Mouse (Mus musculus) left cerebral cortex, adult 18-20 months (tissue): ENCODE measurements at regions not wholly inside any gene's neighbourhood (a gene's known extent, or its start where the extent isn't known, plus 50 kb on each side); places are given as distances from the start of the nearest gene placed in this dataset.

Source experiments
- DNase-seq, 2 experiments: peaks; one replicate each; pipeline ENCODE4 v3.0.0; 2021 to 2022; ENCODE audit warnings: low spot score in 2 of 2, mixed read lengths in 1 of 2

DNA sequence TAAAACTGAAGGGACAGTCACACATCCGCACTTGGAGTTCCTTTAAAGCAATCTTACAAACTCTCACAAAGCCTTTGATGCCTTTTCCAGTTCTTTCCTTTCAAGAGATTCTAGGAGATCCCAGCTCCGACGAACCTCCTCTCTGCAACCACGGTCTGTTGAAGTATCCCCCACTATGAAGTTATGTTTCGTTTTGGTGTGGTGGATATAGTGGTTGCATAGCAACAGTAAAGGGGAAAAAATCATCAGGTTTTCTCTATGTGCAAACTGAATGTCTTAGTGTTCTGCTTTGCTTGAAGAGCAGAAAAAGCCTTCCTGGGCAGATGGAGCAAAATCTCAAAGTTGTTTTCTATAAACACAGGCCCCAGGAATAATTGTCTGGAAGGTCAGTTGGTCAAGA is 147.4 kb upstream of the Dlgap1 start:
- peak in 1 of 2 experiments; percentile 6 for DNase-seq

DNA sequence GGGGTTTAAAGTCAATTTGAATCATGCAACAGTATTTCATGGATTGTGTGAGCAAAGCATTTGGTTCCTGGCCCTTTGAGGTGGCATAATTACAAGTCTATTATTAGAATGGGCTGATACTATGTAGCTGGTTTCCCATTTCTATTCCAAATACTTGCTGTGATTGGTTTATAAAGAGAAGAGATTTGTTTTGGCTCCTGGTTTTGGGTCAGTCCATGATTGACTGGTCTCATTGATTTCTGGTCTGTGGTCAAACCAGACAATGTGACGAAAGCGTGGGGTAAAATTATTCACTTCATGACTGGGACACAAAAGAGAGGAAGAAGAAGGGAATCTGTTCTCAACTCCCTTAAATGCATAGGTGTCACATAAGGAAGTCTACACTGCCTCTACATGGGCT is 147.0 kb upstream of the Dlgap1 start:
- DNase-seq = no peak

DNA sequence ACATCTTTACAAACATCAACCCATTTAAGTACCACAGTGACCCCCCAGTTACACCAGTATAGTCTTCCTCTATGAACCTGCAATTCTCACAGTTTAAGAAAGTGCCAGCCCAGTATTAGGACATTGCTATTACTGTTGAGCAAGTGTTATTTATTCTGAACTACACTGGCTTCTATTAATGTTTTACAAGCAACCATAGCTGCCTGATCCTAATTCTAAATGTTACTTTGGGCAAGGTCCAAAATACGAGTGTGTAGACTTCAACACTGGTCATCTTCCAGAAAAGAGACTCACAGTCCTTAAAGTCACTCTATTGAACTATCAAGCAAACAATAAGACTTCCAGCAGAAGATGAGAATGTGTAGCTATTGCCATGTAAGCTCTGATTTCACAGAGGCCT is 146.0 kb upstream of the Dlgap1 start:
- no peak for DNase-seq

DNA sequence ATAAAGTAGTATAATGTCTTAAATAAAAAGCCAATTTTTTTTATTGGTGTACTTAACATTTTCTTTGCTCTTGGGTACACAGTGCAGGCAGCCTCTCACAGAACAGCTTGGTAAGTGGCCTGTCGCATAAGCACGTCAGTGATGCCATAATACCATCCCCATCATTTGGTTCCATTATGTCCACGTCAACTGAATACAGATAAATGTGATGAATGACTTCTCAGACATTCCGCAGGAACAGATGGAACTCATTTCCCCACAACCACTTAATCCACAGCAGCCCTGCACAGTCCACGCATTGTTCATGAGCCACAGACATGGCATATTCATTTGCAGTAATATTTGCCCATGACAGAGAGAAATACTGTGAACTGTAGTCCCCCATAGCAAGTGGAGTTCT is 127.6 kb upstream of the Dlgap1 start:
- DNase-seq = no peak

DNA sequence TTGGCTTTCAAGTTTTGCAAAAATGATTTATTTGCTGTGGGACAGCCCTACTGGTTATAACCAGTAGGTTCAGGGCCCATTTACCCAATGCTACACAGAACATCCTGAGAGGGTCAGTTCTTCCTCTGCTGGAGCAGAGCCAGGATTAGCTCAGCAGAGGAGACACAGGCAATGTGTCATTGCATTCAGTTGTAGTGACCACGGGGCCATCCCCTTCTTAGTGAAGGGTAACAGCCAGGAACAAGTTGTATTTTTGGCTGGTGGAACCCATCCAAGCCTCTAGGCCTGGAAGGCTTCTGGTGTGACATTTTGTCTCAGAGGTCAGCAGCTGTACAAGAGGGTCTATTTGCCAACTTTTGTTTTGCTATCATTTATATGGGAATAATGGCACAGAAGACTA is 120.6 kb upstream of the Dlgap1 start:
- no peak for DNase-seq

DNA sequence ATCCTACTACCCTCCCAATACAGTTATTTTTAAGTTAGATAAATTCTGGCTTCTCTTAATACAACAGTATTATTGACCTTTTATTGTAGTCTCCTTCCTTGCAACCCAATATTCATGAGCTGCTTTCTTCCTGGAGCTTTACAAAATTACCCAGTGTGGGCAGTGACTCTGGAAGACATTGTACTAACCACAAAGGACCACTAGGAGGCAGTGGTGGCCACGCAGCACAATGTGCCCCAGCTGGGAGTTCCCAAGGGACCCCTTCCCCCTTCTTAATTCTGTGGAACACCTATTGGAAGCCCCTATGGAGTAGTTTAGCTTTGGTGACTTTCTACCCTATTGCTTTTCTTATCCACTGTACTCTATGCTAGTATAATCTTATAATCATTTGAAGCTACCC is 118.8 kb upstream of the Dlgap1 start:
- no peak for DNase-seq

DNA sequence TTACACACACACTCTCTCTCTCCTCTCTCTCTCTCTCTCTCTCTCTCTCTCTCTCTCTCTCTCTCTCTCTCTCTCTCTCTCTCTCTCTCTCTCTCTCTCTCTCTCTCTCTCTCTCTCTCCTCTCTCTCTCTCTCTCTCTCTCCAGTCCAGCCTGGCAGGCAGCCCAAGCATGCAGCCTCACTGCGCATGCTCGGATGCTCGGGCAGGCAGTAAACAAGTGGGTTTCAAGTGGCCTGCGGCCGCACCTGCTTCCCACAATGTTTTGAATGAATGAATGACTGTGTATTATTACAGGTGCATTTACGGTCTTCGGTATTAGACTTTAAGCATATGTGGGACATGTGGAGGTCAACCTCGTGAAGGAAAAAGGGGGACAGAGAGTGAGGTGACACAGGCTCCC is 88.9 kb upstream of the Dlgap1 start:
- peak in 1 of 2 experiments; percentile 5 for DNase-seq

DNA sequence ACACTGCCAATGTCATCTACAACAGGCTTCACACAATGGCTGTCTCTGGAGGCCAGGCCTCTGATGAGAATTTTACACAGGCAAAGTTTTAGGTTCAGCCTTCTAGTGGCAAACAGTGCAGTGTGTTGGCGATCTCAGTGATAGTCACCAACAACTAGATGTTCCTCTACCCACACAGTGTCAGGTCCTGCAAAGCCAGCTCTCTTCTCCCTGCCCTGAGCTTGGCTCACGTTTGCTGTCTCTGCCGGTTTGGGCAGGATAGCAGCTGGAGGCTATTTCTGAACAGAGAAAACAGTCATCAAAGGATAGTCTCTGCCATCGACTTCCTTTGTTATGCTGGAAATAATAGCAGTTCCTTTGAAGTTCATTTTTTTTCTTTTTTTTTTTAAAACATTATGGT is 74.9 kb upstream of the Dlgap1 start:
- DNase-seq = no peak
